Mouse (Mus musculus): ENCODE results near the gene Gm4792.

Gm4792 gene

DNA sequence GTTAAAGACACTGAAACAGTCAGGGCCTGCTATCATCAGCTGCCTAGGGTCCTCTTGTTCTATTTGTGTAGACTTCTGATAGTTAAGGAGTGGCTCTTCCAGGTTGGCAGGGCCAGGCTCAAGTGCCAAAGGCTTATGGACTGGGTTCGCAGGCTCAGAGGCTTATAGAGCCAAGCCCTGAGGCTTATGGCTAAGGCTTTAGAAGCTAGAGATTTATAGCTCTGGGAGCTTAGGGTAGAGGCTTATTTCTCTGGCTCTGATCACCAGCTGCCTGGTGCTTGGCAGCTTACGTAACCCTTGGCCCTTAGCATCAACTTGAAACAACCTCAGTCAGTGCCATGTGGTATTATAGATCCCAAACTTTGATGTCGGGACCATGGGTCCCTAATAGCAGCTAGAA, at the start of gene Gm4792:
TSS of gene Gm4792 (minus strand) at position 233 of the 400 bp plus-strand sequence.
- no peak for DNase-seq (ENCODE audit: low spot score)

DNA sequence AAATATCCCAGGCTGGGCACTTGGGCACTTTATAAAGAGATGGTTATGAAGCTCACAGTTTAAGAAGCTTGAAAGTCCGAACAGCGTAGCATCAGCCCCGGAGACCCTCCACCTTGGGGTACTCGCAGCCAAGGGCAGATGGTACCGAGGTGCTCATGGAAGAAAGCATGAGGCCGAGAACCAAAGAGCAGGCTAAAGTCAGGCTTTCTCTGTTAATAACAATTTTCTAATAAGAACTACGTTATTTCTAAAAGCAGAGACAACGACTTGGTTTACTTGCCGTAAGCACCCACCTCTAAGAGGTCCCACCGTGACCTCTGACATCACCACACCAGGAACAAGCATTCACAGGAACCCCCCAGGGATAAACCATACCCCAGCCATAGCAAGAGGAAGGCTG, 49.5 kb upstream of the Gm4792 start:
- no peak for DNase-seq (ENCODE audit: low spot score)

DNA sequence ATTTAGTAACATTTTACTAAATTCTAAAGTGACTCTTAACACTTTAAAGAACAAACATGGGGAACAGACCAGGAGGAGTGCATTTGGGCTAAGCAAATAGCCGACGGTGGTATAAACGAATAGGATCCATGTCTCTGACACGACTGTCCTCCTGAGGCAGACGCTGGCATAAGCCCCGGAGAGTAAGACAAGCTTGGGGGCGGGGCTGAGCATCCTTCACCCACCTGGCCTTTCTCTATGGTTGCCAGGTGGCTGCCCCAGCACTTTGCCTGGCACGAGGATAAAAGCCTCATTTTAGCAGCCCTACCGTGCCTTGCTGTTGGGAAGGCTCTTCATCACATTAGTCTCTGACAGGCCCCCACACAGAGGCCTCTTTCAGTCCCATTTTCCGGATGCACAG, 48.8 kb upstream of the Gm4792 start:
- DNase-seq (ENCODE audit: low spot score): no peak

DNA sequence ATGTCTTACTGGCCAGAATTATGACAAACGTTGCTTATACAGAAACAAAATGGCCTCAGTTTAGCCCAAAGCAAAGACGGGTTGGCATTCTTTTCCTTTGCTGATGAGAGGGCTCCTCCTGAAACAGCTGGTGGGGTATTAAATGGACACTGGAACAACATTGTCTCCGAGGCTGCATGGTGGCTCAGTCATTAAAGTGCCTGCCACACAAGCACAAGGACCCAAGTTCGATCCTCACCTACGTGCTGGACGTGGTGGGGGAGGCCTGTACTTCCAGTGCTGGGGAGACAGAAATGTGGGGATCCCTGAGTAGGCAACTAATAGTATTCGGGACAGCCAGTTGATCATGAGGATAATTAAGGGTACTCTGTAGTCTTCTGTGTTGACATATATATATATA, 48.1 kb upstream of the Gm4792 start:
- DNase-seq (ENCODE audit: low spot score): no peak

DNA sequence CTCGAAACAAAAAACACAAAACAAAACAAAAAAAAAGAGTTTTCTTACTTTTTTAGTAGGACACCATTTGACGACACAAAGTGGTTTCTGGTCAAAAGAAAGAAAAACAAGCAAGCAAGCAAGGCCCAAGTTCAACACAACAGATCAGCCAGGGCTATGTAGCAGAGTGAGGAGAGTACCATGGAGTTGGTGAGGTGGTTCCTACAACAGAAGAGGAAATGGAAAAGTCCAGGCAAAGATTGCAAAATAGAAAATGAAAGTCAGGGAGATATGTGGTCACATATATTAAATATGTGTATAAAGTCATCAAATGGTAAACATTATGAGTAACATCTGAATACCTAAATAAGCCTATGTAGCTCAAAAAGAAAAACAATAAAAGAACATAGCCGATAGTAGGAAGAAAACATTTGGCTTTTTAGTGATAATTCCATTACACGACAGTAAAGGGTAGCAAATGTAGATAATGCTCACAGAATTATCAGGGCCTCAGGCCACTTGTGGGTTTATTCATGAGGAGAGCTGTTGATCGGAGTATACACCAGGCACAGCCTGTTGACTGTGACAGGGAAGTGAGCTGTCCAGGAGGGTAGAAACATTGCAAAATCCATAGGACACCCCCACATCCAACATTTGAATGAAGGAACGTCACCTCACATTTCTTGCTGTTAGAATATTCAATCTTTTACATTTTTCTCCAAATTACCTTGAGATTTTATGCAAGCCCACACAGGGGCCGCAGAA, 47.2 kb upstream of the Gm4792 start:
- no peak for DNase-seq (ENCODE audit: low spot score)

DNA sequence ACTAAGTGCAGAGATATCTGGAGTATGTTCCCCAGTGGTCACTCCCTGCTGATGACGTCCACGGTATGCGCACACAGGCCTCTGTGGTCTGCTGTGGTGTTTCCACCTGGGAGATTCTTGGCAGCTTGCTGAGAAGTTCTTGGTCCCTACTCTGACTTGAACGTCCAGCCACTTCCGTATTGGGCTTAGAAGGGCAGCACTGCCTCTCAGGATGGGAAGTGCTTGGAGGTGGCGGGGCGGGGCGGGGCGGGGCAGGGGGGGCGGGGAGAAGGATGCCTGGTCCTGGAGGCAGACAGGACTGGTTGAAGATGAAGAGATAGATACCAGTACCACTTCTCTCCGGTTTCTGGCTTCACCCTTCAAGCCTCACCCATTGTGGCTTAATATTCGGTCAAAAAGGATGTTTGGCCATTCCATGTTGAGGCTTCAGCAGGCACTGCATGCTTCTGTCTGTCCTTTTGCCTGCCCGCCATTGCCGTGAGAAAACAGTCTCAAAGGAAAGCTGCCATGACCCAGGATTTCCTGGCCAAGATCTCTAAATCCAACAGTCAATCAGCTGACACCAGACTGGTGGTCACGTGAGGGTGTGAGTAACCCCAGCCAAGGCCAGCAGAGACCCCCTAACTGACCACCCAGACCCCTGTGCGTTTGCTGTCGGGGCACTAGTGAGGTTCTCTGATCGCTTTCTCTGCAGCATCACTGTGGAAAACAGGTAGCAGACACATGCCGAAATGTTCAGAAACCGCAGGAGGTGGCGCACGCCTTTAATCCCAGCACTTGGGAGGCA, 46.3 kb upstream of the Gm4792 start:
- no peak for DNase-seq (ENCODE audit: low spot score)

DNA sequence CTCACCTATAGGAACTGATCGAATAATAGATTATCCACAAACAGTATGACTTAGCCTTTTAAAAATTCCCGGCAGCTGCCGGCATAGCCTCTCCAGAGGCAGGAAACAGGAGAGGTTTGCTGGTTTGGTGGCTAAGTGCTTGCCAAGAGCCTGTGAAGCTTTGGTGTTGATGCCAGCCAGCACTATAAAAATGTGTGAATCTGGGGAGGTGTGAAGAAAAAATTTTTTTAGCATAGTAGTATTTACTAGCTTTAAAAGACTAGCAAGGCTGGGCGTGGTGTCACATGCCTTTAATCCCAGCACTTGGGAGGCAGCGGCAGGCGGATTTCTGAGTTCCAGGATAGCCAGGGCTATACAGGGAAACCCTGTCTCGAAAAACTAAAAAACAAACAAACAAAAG, 45.1 kb upstream of the Gm4792 start:
- no peak for DNase-seq (ENCODE audit: low spot score)

DNA sequence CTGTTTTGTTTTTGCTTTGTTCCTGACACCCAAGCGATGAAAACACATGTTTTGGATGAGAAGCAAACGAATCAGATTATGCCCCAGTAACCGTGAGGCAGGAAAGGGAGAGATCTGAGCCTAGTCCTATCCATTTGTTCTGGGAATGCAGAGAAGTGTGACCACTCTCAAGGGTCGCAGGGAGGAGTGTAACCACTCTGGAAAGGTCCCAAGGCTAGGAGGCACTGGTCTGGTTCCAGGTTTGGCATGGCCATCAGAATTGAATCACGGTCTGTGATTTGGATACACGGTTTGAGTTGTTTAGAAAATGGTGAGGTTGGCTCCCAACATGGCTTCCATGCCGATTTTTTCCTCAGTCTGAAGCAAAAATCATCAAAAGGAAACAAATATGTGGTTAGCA, 43.8 kb upstream of the Gm4792 start:
- DNase-seq (ENCODE audit: low spot score): no peak

DNA sequence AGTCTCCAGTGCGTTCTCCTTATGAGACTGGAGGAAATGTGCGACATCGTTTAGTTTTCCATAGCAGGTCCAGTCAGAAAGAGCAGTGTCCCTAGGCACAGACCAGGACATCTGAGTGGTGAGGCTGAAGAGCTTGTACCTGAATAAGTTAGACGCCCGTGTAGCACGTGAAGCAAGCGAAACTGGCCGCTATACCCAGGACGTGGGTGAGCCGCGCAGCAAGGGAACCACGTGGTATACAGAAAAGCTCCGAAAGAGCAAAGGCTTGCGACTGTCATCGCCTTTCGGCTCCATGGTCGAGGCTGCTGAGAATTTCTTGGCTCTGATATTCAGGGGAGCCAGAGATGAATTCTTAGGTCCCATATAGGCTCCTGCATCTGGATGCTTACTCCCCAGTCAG, 43.0 kb upstream of the Gm4792 start:
- DNase-seq (ENCODE audit: low spot score): no peak

DNA sequence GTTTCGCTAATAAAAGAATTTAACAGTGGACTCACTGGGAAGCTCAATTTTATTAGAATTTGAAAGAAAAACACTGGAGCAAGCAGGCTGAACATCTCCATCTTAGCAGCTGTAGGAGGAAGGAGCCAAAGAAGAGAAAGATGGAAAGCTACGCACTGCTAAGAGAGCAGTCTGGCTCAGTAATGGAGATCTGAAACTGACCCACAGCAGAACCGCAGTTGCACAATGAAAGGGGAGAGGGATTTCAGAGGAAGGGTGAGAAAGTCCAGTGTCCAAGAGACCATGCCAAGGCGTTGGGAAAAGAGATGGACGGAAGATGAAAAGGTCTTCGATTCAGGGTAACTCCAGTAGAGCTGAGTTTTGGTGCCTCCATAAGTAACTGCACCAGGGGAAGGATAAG, 37.6 kb upstream of the Gm4792 start:
- DNase-seq (ENCODE audit: low spot score): no peak

DNA sequence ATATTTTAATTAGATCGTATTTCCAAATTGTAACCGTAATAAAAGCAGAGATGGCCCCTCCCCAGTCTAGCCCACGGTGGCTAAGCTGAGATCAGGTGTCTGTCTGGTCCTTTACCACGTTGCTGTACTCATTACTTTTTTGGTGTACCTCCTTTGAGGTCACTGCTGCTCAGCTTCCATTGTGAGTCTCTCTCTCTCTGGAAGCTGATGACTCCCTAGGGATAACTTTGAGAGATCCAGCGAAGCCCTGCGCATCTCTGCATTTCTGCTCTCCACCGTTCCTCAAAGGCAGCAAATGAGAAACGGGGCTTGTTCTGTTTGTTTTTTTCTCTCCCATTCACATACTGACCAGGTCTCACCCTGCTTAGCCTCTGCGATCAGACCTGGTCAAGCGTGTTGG, 36.5 kb upstream of the Gm4792 start:
- no peak for DNase-seq (ENCODE audit: low spot score)

DNA sequence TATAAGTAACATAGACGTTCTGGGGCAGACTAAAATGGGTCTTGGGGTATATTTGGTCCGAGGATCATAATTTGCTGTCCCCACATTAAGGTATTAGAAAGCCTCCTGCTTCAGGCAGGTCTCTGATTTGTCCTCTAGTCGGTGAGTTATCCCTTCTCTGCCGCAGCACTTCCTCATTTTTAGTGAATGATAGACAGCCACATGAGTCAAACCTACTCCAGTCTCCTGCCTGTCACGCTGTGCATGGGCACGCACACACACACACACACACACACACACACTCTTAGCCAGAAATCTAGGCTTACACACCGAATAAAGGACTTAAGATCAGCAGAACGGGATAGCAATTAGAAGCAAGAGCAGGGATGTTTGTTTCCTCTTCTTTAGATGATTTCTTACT, 34.8 kb upstream of the Gm4792 start:
- DNase-seq (ENCODE audit: low spot score): no peak

DNA sequence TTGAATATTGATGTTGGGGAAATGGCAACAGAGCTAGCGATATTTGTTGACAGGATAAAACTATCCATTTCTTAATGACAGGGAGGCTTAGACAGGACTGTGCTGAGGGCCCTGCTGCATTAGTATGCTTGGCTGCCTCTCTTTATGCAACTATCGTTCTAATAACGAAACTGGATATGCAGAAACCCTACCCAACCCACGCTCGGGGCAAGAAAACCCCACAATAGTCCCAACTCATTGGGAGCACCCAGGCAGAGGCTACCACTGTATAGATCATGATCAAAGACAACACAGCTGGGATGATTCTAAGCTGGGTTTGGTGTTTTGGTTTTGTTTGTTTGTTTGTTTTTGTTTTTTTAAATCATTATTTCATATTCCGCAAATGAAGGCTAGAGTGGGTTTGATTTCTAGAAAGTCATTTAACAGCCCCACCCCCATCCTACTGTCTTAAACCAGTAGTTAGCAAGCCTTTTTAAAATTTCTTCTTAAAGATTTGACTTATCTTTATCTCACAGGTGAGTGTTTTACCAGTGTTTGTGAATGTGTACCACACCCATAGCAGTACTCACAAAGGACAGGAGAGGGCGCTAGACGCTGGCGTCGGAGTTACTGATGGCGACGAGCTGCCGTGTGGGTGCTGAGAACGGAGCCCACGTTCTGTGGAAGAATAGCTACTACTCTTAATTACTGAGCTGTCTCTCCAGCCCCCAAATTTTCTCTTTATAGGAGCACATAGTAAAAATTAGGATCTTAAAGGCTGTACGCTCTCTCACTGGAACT, 34.0 kb upstream of the Gm4792 start:
- DNase-seq (ENCODE audit: low spot score): peak; percentile 47

DNA sequence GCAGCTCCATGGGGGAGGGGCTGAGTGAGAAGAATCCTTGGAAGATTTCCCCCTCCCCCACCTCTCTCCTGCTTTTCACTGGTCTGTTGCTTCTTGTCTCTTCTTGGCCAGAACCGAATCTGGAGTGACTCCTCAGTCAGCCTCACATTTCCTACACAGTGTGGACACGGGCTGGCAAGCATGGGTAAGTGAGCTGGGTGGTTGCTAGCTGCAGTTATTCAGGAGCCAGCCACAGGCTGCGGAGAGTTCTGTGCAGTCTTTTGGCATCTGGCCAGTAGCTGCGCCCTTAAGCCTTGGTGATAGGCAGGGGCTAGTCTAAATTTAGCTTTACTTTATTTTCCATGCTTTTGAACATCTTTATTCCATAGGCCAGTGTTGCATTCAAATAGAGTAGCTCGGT, 31.5 kb upstream of the Gm4792 start:
- peak; percentile 45 for DNase-seq (ENCODE audit: low spot score)

DNA sequence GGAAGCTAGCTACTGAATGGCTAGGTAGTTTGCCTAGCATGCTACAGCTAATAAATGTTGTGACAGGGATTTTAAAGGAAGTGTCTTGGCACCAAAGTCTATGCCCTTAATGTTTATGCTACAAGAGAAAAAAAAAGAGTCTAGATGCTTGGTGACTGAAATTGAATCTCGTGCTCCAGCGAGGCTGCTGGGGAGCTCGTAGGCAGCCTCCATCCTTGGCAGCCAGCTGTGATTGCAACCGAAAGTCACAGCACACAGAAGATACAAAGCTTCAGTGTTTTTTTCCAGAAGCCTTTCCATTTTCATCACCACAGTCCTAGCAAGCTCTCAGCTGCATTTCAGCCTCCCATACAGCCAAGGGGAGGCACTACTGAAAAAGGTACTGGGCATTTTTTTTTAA, 20.1 kb upstream of the Gm4792 start:
- no peak for DNase-seq (ENCODE audit: low spot score)

DNA sequence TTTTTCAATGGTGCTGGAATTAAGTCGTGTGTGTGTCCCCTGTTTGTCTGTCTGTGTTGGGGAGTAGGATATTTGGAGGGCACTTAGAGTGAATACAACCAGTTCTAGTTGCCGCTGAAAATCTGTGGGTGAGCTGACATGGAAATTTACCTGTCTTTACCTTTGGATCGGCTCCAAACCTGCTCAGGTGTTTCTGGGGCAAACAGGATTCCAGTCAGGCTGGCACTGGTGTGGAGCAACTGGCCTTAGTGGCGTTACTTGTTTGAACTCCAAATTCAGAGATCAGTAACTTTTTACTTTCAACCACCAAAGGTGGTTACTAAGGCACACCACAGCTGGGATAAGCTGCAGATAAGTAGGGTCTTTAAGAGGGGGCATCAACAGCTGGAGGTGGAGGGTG, 14.6 kb upstream of the Gm4792 start:
- DNase-seq (ENCODE audit: low spot score): no peak

DNA sequence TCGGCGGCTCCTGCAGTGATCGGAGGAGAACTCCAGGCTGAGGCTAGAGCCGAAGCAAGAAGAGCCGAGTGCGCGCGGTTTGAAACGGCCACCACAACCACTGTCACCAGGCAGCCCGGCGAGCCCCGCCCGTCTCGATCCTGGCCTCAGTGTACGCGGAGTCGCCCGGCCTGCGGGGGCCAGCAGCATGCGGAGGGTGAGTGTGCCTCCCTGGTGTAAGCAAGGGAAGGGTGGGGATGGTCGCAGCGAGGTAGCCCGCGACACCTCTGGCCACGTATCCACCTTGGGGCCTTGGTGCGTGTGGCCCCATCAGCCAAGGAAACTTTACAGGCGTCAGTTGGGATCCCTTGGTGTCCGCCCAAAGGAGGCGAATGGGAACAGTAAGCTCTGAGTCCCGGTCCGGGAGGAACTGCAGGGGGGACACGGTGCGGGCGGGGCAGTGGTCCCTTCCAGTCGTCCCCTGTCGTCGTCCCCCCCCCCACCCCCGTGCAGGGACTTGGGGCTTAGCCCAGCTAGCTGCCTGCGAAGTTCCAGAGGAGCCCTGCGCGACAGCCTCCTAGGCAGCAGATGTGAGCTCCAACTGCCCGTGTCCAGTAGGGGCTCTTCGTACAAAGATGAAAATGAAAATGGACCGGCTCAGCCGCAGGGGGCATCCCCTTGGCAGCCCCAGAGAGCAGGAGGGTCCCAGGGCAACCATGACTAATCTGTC, 13.7 kb upstream of the Gm4792 start:
- DNase-seq (ENCODE audit: low spot score): no peak

DNA sequence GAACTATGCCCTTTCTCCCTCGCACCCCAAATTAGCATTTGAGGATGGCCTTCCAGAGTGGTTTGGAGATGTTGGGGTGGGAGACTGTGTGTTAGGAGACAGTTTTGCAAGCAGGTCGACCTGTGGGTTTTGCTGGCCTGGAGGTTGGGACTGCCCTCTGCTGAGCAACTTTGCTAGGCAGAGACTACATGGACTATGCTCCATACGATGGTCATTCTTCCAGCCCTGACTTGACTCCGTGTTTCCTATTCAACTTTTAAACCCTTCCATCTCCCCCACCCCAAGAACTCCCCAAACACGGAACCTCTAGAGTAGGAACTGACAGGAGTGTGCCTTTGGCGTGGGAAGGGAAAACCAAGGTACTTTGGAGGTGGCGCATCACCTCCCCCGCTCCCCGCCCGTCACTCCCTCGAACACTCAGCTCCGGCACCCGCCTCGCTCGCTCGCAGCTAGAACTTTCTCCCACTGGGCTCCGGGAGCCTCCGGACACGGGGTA, 13.1 kb upstream of the Gm4792 start, which contains the start of gene Tmcc3:
TSS of gene Tmcc3 (plus strand) at position 439 of the 496 bp plus-strand sequence.
- no peak for DNase-seq (ENCODE audit: low spot score)

DNA sequence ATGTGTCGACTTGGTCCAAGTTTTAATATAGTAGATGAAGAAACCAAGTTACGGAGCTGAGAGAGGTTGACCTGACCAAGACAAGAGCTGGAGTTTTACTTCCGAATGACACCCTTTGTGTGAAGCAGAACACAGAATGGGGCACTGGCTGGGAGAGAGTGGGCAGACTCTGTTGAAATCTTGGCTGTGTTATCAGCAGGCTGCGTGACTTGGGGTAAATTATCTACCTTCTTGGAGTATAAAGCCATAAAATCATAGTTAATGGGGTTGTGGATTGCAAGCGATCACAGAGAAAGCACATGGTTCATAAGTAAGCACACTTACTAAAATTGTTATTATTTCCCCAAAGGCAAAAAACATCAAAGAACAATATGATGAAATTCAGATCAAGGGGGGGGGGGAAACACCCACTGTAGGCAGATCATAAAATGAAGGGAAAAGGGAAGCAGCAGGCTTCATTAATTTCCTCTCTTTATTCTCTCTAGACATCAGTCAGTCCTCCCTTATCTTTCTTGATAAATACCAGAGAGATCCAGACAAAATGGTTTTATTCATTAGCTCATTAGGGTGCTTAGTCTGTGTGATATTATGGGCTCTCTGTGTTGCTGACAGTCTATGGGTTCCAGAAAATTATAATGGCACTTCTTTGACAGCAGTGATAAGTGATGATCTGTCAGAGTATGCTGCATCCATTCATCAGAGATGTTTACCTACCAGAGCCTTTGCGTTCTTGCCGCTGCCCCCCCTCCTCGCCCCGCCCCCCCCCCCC, 12.2 kb upstream of the Gm4792 start:
- no peak for DNase-seq (ENCODE audit: low spot score)

DNA sequence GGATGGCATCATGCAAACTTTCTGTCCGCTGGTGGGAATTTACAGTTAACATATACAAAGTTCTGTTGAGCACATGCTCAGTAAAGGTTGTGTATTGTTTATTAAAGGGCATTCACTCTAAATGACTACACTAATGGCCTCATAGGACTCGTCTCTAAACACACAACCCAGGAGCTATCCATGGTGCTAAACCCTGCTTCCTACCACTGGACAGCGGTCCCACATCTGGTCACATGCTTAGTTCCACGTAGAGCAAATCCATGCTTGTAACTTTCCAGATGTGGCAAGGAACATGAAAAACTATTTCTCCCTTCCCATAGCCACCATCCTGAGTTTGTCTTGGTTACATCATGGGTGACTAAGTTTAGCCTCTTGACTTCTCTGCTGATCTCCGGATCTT, 7.0 kb upstream of the Gm4792 start:
- peak; percentile 60 for DNase-seq (ENCODE audit: low spot score)

DNA sequence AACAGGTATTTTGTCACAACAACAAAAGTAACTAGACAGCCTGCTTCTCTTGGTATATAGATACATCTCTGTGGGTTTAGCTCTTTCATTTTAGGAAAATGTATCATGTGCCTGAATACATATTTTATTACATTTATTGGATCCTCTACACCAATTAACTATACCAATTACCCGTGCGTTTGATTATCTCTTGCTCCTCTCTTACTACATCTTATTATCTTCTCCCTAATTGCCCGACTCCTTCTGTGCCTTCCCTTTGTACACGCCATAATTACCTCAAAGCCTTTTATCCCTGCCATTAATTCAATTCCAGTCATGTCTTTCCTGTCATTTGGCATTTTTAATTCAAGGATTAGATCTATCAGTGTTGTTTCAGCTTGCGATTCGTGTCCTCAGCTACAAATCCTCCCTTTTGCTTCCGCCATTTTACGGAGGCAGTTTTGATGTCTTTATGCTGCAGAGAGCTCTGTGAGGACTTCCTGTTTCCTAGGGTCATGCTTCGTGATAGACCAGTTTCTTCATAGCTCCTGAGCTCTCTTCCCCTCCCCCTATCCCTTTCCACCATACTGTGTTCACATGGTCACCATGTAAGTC, 5.7 kb upstream of the Gm4792 start:
- no peak for DNase-seq (ENCODE audit: low spot score)
